Mouse (Mus musculus) midbrain, embryonic 14.5 days (tissue): ENCODE results near the gene Rpusd4. TPM values are rescaled to one million over a fixed set of nuclear protein-coding genes. Genes with fewer than 3 reads are reported as not detected.

Experiments used
- ATAC-seq: fragments of 200-750 bp; cut with Nextera tagmentation; 2 replicates; pipeline ENCODE4 v1.8.0; 2017; ENCODE audit warnings: moderate number of reproducible peaks, moderate library complexity; ENCODE audit not compliant: low FRiP score, low TSS enrichment
- DNase-seq: peaks from one replicate; pipeline ENCODE4 v3.0.0-alpha.2; 2015
- H3K27ac ChIP-seq: fragments of 300-500 bp; sonication (generic); replicated peaks from 2 replicates; pipeline ENCODE4 v1.5.1; 2014; ENCODE audit warnings: mild to moderate bottlenecking, low read depth, low read length, moderate library complexity
- H3K27me3 ChIP-seq: fragments of 300-500 bp; sonication (generic); 2 replicates; pipeline ENCODE4 v1.6.1; 2014; ENCODE audit warnings: low read length, control low read depth, mixed read lengths; ENCODE audit not compliant: control insufficient read depth, insufficient read depth
- H3K36me3 ChIP-seq: fragments of 300-500 bp; sonication (generic); 2 replicates; pipeline ENCODE4 v1.6.1; 2014; ENCODE audit warnings: low read length, control low read depth; ENCODE audit not compliant: control insufficient read depth, insufficient read depth
- H3K4me1 ChIP-seq: fragments of 300-500 bp; sonication (generic); 2 replicates; pipeline ENCODE4 v1.6.1; 2014; ENCODE audit warnings: mild to moderate bottlenecking, antibody characterized with exemption, low read length, control low read depth; ENCODE audit not compliant: control insufficient read depth, insufficient read depth
- H3K4me2 ChIP-seq: fragments of 300-500 bp; sonication (generic); 2 replicates; pipeline ENCODE4 v1.6.1; 2014; ENCODE audit warnings: mild to moderate bottlenecking, low read length, moderate library complexity
- H3K4me3 ChIP-seq: fragments of 300-500 bp; sonication (generic); replicated peaks from 2 replicates; pipeline ENCODE4 v1.5.1; 2014; ENCODE audit warnings: low read depth, low read length
- H3K9ac ChIP-seq: fragments of 300-500 bp; sonication (generic); replicated peaks from 2 replicates; pipeline ENCODE4 v1.6.1; 2014; ENCODE audit warnings: mild to moderate bottlenecking, low read length, moderate library complexity
- H3K9me3 ChIP-seq: fragments of 300-500 bp; sonication (generic); 2 replicates; pipeline ENCODE4 v1.6.1; 2016; ENCODE audit warnings: low read length, control low read depth, mixed read lengths; ENCODE audit not compliant: control insufficient read depth
- WGBS: fragments of 180-500 bp; shearing (Covaris S2); extraction: QIAGEN DNeasy Blood & Tissue Kit; methylation state at CpG from one replicate; pipeline ENCODE4 v1.1.7; 2014; 5-methylcytosine and 5-hydroxymethylcytosine counted together
- polyA plus RNA-seq: library from polyadenylated mRNA; unstranded; fragments of >200 nt; fragmentation: Nextera tagmentation; extraction: Ambion mirVana; gene quantifications from 2 replicates; pipeline ENCODE4 v1.2.1, GENCODE M21; 2014

Gene Rpusd4
- polyA plus RNA-seq, 1 experiment from 2014 or later = 18.1 TPM

- no peak overlapping the region for H3K27ac ChIP-seq
- 0 out of 2 replicates have a peak, but pooled peaks have one; percentile 22 for ATAC-seq
- no peak for DNase-seq
- H3K4me1 ChIP-seq = peaks cover 4% of the 10 kb centered on the region
- H3K4me3 ChIP-seq = no peak overlapping the region
- no peak overlapping the region for H3K4me2 ChIP-seq
- WGBS = 40% methylated on average over 9 of the region's 9 CpGs
- H3K9me3 ChIP-seq = no peaks in the 10 kb centered on the region
- H3K9ac ChIP-seq = no peak overlapping the region
- H3K27me3 ChIP-seq = 0 out of 2 replicates have a peak, but pooled peaks cover 5% of the 10 kb centered on the region
- H3K36me3 ChIP-seq = no peaks in the 10 kb centered on the region
Observed at GRCm38 (mm10) chr9:35317233-35317980, 49.7 kb downstream of the Rpusd4 start.

GRCm38 (mm10) chr9:35318537-35319172, 51.0 kb downstream of the Rpusd4 start:
- no peak for ATAC-seq
- peaks cover 4% of the 10 kb centered on the region for H3K4me1 ChIP-seq
- WGBS = 39% methylated on average over 9 of the region's 9 CpGs
- H3K9ac ChIP-seq = no peak overlapping the region
- no peak overlapping the region for H3K27ac ChIP-seq
- no peaks in the 10 kb centered on the region for H3K36me3 ChIP-seq
- DNase-seq = peak; percentile 51
- no peaks in the 10 kb centered on the region for H3K9me3 ChIP-seq
- H3K27me3 ChIP-seq = 0 out of 2 replicates have a peak, but pooled peaks cover 10% of the 10 kb centered on the region
- H3K4me2 ChIP-seq = no peak overlapping the region
- H3K4me3 ChIP-seq = no peak overlapping the region

- Histone ChIP-seq H3K36me3 (no peaks in the 10 kb centered on the region), H3K9ac (no peak overlapping the region), H3K4me3 (no peak overlapping the region), H3K27ac (no peak overlapping the region), H3K27me3 (0 out of 2 replicates have a peak, but pooled peaks cover 20% of the 10 kb centered on the region), H3K4me1 (peaks cover 4% of the 10 kb centered on the region; the same call in 1 of the 2 replicates), H3K4me2 (no peak overlapping the region), H3K9me3 (no peaks in the 10 kb centered on the region)
- no peak for DNase-seq
- no peak for ATAC-seq
- 91% methylated on average over 4 of the region's 4 CpGs for WGBS
Observed at GRCm38 (mm10) chr9:35320288-35320687, 52.6 kb downstream of the Rpusd4 start.

- no peak for ATAC-seq
- WGBS = 84% methylated on average over 4 of the region's 4 CpGs
- Histone ChIP-seq H3K27me3 (peaks cover 23% of the 10 kb centered on the region; the same call in 1 of the 2 replicates), H3K4me2 (no peak overlapping the region), H3K36me3 (no peaks in the 10 kb centered on the region), H3K4me1 (peaks cover under 1% of the 10 kb centered on the region; the same call in 1 of the 2 replicates), H3K9ac (no peak overlapping the region), H3K27ac (no peak overlapping the region), H3K9me3 (no peaks in the 10 kb centered on the region), H3K4me3 (no peak overlapping the region)
- no peak for DNase-seq
Observed at GRCm38 (mm10) chr9:35323974-35324373, 56.3 kb downstream of the Rpusd4 start.

- Histone ChIP-seq H3K27me3 (peaks cover 27% of the 10 kb centered on the region; the same call in 1 of the 2 replicates), H3K4me2 (no peak overlapping the region), H3K27ac (no peak overlapping the region), H3K4me1 (no peaks in the 10 kb centered on the region), H3K9me3 (no peaks in the 10 kb centered on the region), H3K36me3 (no peaks in the 10 kb centered on the region), H3K4me3 (no peak overlapping the region), H3K9ac (no peak overlapping the region)
- WGBS = 78% methylated on average over 2 of the region's 2 CpGs
- DNase-seq (no peak), ATAC-seq (no peak)
Observed at GRCm38 (mm10) chr9:35324571-35324970, 56.9 kb downstream of the Rpusd4 start.

GRCm38 (mm10) chr9:35326644-35327263, 59.1 kb downstream of the Rpusd4 start:
- no peak overlapping the region for H3K9ac ChIP-seq
- H3K27ac ChIP-seq = no peak overlapping the region
- DNase-seq (no peak), ATAC-seq (no peak)
- H3K4me2 ChIP-seq = no peak overlapping the region
- peaks cover 19% of the 10 kb centered on the region for H3K4me1 ChIP-seq
- H3K36me3 ChIP-seq = no peaks in the 10 kb centered on the region
- WGBS = 73% methylated on average over 7 of the region's 7 CpGs
- no peak overlapping the region for H3K4me3 ChIP-seq
- H3K27me3 ChIP-seq = peaks cover 26% of the 10 kb centered on the region; the same call in 1 of the 2 replicates
- no peaks in the 10 kb centered on the region for H3K9me3 ChIP-seq

Other genes starting within 250 kb of the Rpusd4 start
- gene St3gal4, start 148.6 kb upstream of the Rpusd4 start, polyA plus RNA-seq = 11.1 and 12.5 TPM in 2 replicates
- 74.6 and 81.0 TPM in 2 replicates for gene Dcps, start 91.8 kb upstream of the Rpusd4 start, polyA plus RNA-seq
- gene Srpr, start 67.7 kb upstream of the Rpusd4 start, polyA plus RNA-seq = 49.0 and 72.5 TPM in 2 replicates
- gene Tirap, start 67.6 kb upstream of the Rpusd4 start, polyA plus RNA-seq = 4.0 and 6.3 TPM in 2 replicates
- gene Foxred1, start 56.8 kb upstream of the Rpusd4 start, polyA plus RNA-seq = 32.9 and 40.6 TPM in 2 replicates
- 65.1 and 68.3 TPM in 2 replicates for gene Fam118b, start 60 bp upstream of the Rpusd4 start, polyA plus RNA-seq
- 3.5 and 6.4 TPM in 2 replicates for gene Cdon, start 153.3 kb downstream of the Rpusd4 start, polyA plus RNA-seq